Mouse (Mus musculus): Measurements from ENCODE around the gene Diras2. TPM values are rescaled to one million over a fixed set of nuclear protein-coding genes. Genes with fewer than 3 reads are reported as not detected.

Gene Diras2
- not detected for polyA plus RNA-seq (2017; shearing (Covaris generic))

DNA sequence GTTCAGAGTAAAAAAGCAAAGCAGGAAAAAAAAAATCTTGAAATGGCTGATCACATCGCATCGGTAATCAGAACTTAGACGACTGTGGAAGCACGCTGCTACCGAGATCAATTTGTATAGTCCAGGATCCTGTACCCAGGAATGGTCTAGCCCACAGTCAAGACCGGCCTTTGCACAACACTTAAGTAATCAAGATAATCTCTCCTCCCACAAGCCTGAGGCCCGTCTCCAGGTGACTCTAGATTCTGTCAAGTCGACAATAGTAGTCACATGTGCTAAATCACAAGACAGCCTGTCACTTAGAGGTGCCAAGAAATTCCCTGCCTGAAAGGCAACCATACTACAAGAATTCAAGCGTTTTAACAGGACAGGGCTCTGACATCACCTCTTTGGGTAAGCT, at the start of gene Diras2:
Gene Diras2, minus strand, starts transcription at position 159 of the 400 bp plus-strand sequence.

Other genes starting within 250 kb of the Diras2 start
- not detected for gene Syk, start 51.9 kb upstream of the Diras2 start, polyA plus RNA-seq (2017; shearing (Covaris generic))